Mouse (Mus musculus): ENCODE results near the gene Il27ra.

DNA sequence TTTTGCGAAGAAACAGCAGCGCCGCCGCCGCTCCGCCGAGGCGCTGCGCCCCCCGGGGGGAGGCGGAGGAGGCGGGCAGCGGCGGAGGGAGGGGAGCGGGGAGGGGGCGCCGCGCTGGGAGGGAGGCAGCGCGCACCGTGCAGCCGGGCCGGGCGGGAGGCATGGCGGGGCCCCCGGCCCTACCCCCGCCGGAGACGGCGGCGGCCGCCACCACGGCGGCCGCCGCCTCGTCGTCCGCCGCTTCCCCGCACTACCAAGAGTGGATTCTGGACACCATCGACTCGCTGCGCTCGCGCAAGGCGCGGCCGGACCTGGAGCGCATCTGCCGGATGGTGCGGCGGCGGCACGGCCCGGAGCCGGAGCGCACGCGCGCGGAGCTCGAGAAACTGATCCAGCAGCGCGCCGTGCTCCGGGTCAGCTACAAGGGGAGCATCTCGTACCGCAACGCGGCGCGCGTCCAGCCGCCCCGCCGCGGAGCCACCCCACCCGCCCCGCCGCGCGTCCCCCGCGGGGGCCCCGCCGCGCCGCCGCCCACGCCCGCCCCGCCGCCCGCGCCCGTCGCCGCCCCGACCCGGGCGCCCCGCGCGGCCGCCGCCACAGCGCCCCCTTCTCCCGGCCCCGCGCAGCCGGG lies 44.8 kb downstream of the Il27ra start, which contains the start of gene Samd1:
- TF ChIP-seq USF1 (IDR thresholded peaks at IDR 0.05; ENCODE audit: low read depth) (no peak), CTCF (IDR thresholded peaks at IDR 0.05; ENCODE audit: control insufficient read depth, insufficient read depth, insufficient read length) (no peak), FOSL1 (IDR thresholded peaks at IDR 0.05; ENCODE audit: insufficient read depth, low read length, poor library complexity, severe bottlenecking) (no peak), MAX (IDR thresholded peaks at IDR 0.05) (no peak)

All from C2C12 (cell line).